Mouse (Mus musculus) liver, embryonic 12.5 days (tissue): ENCODE results near the gene Tssk4. TPM values are rescaled to one million over a fixed set of nuclear protein-coding genes. Genes with fewer than 3 reads are reported as not detected.

Experiments
- ATAC-seq: fragments of 200-750 bp; cut with Nextera tagmentation; 2 replicates; pipeline ENCODE4 v1.8.0; 2017; ENCODE audit warnings: moderate number of reproducible peaks, mild to moderate bottlenecking, moderate library complexity
- H3K27ac ChIP-seq: fragments of 300-500 bp; sonication (generic); 2 replicates; pipeline ENCODE4 v1.5.1; 2016; ENCODE audit warnings: mild to moderate bottlenecking
- H3K27me3 ChIP-seq: fragments of 300-500 bp; sonication (generic); replicated peaks from 2 replicates; pipeline ENCODE4 v1.6.1; 2016; ENCODE audit warnings: mild to moderate bottlenecking, moderate library complexity
- H3K36me3 ChIP-seq: fragments of 300-500 bp; sonication (generic); 2 replicates; pipeline ENCODE4 v1.6.1; 2016; ENCODE audit warnings: mild to moderate bottlenecking, moderate library complexity
- H3K4me1 ChIP-seq: fragments of 300-500 bp; sonication (generic); 2 replicates; pipeline ENCODE4 v1.6.1; 2016
- H3K4me2 ChIP-seq: fragments of 300-500 bp; sonication (generic); 2 replicates; pipeline ENCODE4 v1.6.1; 2016; ENCODE audit warnings: mild to moderate bottlenecking, moderate library complexity
- H3K4me3 ChIP-seq: fragments of 300-500 bp; sonication (generic); 2 replicates; pipeline ENCODE4 v1.5.1; 2016; ENCODE audit warnings: mild to moderate bottlenecking, moderate library complexity
- H3K9ac ChIP-seq: fragments of 300-500 bp; sonication (generic); 2 replicates; pipeline ENCODE4 v1.6.1; 2016; ENCODE audit warnings: mild to moderate bottlenecking, moderate library complexity
- H3K9me3 ChIP-seq: fragments of 300-500 bp; sonication (generic); replicated peaks from 2 replicates; pipeline ENCODE4 v1.6.1; 2016; ENCODE audit warnings: mild to moderate bottlenecking, moderate library complexity
- WGBS: fragments of 180-500 bp; shearing (Covaris S2); methylation state at CpG from one replicate; pipeline ENCODE4 v1.1.7; 2016; ENCODE audit not compliant: insufficient replicate concordance; 5-methylcytosine and 5-hydroxymethylcytosine counted together
- polyA plus RNA-seq: library from polyadenylated mRNA; unstranded; fragments of >200 nt; fragmentation: Nextera tagmentation; extraction: Ambion mirVana; gene quantifications from 2 replicates; pipeline ENCODE4 v1.2.1, GENCODE M21; 2016

The Tssk4 gene
- polyA plus RNA-seq, 1 experiment from 2014 or later, result 0.30 TPM

DNA sequence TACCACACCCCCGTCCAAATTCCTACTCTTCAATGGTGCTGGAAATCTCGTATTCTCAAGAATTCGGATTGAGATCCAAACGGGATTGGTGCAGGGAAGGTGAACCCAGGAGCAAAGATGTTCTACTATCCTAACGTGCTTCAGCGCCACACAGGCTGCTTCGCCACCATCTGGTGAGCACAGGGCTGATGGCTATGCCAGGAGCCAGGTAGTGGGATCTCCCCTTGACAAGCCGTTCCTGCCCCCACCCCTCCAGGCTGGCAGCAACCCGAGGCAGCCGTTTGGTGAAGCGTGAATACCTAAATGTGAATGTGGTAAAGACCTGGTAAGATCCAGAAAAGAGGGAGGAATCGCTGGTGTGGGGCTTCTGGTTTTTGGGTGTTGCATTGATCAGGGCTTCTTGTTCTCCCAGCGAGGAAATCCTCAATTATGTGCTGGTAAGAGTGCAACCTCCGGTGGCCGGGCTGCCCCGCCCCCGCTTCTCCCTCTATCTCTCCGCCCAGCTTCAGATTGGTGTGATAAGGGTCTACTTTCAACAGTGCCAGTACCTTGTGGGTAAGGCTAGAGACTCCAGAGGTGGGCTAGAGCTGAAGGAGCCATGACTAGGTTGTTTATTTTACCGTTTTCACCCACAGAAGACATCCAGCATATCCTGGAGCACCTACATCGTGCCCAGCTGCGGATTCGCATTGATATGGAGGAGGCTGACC lies 31.3 kb upstream of the Tssk4 start:
- H3K9ac ChIP-seq, result peak overlapping the region; percentile 54
- peak overlapping the region; percentile 46 for H3K4me3 ChIP-seq
- no peaks in the 10 kb centered on the region for H3K27me3 ChIP-seq
- peak; percentile 62 for ATAC-seq
- H3K9me3 ChIP-seq, result no peaks in the 10 kb centered on the region
- 19% methylated on average over 22 of the region's 22 CpGs for WGBS
- peak overlapping the region; percentile 58; the same call in 1 of the 2 replicates for H3K27ac ChIP-seq
- H3K4me1 ChIP-seq, result peaks cover 74% of the 10 kb centered on the region
- peak overlapping the region; percentile 80 for H3K4me2 ChIP-seq
- H3K36me3 ChIP-seq, result peaks cover 1% of the 10 kb centered on the region; the same call in 1 of the 2 replicates

DNA sequence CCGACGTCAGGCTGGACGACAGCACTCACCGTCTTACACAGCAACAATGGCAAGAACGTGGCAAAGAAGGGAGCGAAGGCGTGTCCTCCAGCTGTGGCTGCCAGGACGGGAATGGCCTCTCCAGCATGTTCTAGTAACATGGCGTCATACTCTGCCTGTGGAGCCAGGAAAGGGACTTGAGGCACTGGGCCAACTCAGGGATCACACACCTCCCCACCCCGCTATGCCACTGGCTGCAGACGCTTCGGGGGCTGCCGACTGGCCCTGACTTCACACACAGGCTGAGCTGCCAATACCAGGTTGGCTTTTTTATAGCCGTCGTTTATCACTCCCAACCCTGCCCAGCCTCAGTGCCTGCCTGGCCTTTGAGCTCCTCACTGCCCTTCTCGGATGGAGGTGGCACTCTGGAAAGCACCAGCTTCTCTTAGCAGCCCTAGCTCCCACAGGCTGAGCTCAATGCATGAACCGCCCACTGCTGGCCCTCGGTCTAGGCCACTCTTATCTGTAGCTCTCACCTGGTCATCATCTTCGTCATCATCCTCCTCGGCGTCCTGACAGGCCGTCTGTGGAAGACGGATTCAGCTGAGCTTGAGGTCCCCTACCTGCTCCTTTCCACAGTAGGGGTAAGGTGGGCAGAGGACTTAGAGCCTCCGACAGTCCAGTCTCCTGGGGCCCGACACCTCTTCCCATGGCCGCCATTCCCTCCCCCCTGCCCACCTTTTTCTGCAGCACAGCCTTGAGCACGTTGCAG lies 21.7 kb upstream of the Tssk4 start:
- no peak overlapping the region for H3K27ac ChIP-seq
- no peaks in the 10 kb centered on the region for H3K9me3 ChIP-seq
- H3K4me3 ChIP-seq, result no peak overlapping the region
- peaks cover 25% of the 10 kb centered on the region for H3K4me1 ChIP-seq
- H3K9ac ChIP-seq, result no peak overlapping the region
- no peaks in the 10 kb centered on the region for H3K27me3 ChIP-seq
- peak; percentile 40; the same call in 1 of the 2 replicates for ATAC-seq
- peaks cover 97% of the 10 kb centered on the region for H3K36me3 ChIP-seq
- 78% methylated on average over 27 of the region's 27 CpGs for WGBS
- no peak overlapping the region for H3K4me2 ChIP-seq

DNA sequence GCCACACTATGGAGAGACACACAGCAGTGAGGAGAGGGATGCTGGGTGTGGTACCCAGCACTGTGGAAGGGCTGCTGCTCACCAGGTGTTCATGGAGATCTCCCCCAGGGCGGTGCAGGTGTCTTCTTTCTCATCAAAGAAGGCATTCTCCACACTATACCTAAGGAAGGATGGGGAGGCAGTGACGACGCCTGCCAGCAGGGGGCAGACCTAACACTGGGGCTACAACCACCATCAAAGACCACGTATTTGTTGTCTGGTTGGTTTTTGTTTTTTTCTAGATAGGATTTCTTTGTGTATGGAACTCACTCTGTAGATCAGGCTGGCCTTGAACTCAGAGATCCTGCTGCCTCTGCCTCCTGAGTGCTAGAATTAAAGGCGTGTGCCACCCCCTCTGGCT lies 20.7 kb upstream of the Tssk4 start:
- H3K4me1 ChIP-seq, result peaks cover 30% of the 10 kb centered on the region
- no peak overlapping the region for H3K9ac ChIP-seq
- no peaks in the 10 kb centered on the region for H3K27me3 ChIP-seq
- H3K36me3 ChIP-seq, result peaks cover 100% of the 10 kb centered on the region
- no peak overlapping the region for H3K27ac ChIP-seq
- no peak for ATAC-seq
- H3K9me3 ChIP-seq, result no peaks in the 10 kb centered on the region
- no peak overlapping the region for H3K4me3 ChIP-seq
- H3K4me2 ChIP-seq, result no peak overlapping the region
- WGBS, result 39% methylated on average over 5 of the region's 5 CpGs

DNA sequence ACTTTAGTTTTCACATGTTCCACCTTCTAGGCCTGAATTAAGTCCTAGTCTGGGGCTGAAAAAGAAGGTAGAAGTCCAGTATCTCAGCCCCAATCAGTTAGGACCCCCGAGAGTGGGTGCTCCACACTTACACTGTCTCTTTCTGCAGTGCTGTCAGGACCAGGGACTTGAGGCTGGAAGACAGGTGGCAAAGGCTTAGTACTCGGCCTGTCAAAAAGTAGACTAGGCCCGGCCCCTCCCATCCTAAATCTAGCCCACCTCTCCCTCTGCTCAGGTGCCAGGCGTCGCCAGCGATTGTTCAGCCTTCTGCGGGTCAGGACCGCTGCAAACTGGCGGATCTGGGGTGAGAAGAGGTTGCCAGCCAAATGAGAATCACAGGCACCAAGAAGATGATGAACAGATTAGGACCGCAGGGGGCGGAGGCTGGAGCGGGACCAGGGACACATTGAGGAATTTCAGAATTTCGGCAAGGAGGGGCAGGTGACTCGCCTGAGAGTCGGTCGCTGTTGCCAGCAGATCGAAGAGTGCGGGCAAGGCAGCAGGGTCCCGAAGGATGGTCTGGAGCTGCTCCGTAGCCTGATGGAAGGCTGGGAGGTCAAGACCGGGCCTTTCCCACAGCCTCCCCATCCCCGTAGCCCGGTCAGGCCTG lies 15.0 kb upstream of the Tssk4 start:
- H3K4me1 ChIP-seq, result peaks cover 30% of the 10 kb centered on the region
- H3K9ac ChIP-seq, result peak overlapping the region; percentile 67
- peak overlapping the region; percentile 97 for H3K4me2 ChIP-seq
- peaks cover 86% of the 10 kb centered on the region for H3K36me3 ChIP-seq
- H3K27ac ChIP-seq, result peak overlapping the region; percentile 66; the same call in 1 of the 2 replicates
- 3% methylated on average over 23 of the region's 23 CpGs for WGBS
- ATAC-seq, result peak; percentile 27; the same call in 1 of the 2 replicates
- peak overlapping the region; percentile 69 for H3K4me3 ChIP-seq
- no peaks in the 10 kb centered on the region for H3K27me3 ChIP-seq
- H3K9me3 ChIP-seq, result no peaks in the 10 kb centered on the region

DNA sequence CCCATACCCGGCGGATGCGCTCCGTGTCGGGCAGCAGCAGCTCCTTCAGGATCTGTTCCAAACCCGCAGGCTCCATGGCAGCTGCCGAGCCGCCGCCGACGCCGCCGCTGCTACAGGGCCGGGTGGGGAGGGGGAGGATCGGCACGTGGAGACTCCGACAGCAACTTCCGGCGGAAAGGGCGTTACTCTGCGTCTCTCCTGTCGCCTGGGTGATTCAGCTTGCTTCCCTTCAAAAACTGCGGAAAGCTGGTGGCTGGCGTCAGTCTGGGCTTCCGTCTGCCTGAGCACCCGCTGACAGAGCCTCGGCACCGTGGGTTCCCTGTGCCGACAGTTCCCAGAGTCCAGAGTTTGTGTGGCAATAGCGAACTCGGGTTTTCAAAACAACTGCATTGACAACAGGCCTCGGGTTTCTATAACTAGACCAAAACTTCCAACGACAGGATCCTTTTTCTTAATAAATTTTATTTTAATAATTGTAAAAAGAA lies 14.4 kb upstream of the Tssk4 start, which contains the start of gene Ipo4:
Ipo4 (minus strand) TSS at position 435 of the 485 bp plus-strand sequence.
- Histone ChIP-seq H3K4me3 (peak within 1 kb of the TSS; percentile 69), H3K4me1 (peaks cover 27% of the 10 kb centered on the region), H3K9me3 (no peaks in the 10 kb centered on the region), H3K9ac (peak within 1 kb of the TSS; percentile 67), H3K36me3 (peaks cover 86% of the 10 kb centered on the region), H3K4me2 (peak within 1 kb of the TSS; percentile 97), H3K27ac (peak within 1 kb of the TSS; percentile 66), H3K27me3 (no peaks in the 10 kb centered on the region)
- peak; percentile 81 for ATAC-seq
- WGBS, result 1% methylated on average over 33 of the region's 33 CpGs

DNA sequence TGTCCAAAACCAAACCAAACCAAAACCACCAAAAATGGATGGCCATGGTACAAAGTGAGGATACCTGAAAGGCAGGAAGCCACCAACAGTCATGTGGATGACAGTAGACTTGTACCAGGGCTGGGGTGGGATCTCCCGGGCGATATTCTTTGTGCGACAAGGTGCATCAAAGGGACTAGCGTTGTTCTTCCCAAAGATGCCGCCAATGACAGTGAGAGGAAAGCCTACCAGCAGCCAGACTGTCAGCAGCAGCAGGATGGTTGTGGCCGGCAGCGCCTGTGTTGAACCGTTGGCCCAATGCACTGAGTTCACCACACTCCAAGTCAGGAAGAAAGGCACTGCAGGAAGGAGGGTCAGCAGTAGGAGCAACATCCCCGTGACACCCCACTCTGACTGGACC lies 12.2 kb upstream of the Tssk4 start, which contains the start of gene Gm49378:
Gm49378 (minus strand) TSS at position 101 of the 400 bp plus-strand sequence.
- Histone ChIP-seq H3K4me1 (peaks cover 43% of the 10 kb centered on the region), H3K9me3 (no peaks in the 10 kb centered on the region), H3K4me3 (no peak within 1 kb of the TSS), H3K27me3 (no peaks in the 10 kb centered on the region), H3K9ac (no peak within 1 kb of the TSS), H3K36me3 (peaks cover 77% of the 10 kb centered on the region), H3K27ac (no peak within 1 kb of the TSS), H3K4me2 (no peak within 1 kb of the TSS)
- no peak for ATAC-seq
- WGBS, result 89% methylated on average over 9 of the region's 9 CpGs

- H3K4me1 ChIP-seq, result peaks cover 40% of the 10 kb centered on the region
- H3K27me3 ChIP-seq, result no peaks in the 10 kb centered on the region
- 96% methylated on average over 14 of the region's 14 CpGs for WGBS
- peaks cover 61% of the 10 kb centered on the region for H3K36me3 ChIP-seq
- peak overlapping the region; percentile 6; the same call in 1 of the 2 replicates for H3K4me2 ChIP-seq
- no peaks in the 10 kb centered on the region for H3K9me3 ChIP-seq
- no peak overlapping the region for H3K27ac ChIP-seq
- H3K9ac ChIP-seq, result no peak overlapping the region
- ATAC-seq, result no peak
- no peak overlapping the region for H3K4me3 ChIP-seq
Measured at GRCm38 (mm10) chr14:55640816-55641215, 9.2 kb upstream of the Tssk4 start.

DNA sequence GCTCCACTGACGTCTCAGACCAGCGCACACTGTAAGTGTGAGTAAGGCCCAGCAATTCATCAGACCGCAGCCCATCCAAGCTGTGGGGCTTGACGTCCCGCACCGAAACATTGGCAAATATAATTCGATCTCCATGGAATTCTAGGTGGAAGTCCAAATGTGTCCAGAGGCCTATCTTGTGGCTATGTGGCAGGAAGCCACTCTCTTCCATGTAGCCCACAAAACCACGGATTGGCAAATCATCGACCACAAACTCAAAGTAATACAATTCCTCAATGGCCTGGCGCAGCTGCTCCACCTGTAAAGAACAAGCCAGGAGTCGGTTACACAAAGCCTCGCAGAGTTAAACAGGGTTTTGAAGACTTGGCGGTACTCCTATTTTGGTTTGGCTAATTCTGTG lies 8.7 kb upstream of the Tssk4 start:
- H3K9me3 ChIP-seq, result no peaks in the 10 kb centered on the region
- peaks cover 62% of the 10 kb centered on the region for H3K36me3 ChIP-seq
- peaks cover 40% of the 10 kb centered on the region for H3K4me1 ChIP-seq
- no peak overlapping the region for H3K4me3 ChIP-seq
- H3K27me3 ChIP-seq, result no peaks in the 10 kb centered on the region
- H3K4me2 ChIP-seq, result peak overlapping the region; percentile 6
- H3K27ac ChIP-seq, result no peak overlapping the region
- ATAC-seq, result no peak
- WGBS, result 90% methylated on average over 13 of the region's 13 CpGs
- no peak overlapping the region for H3K9ac ChIP-seq

DNA sequence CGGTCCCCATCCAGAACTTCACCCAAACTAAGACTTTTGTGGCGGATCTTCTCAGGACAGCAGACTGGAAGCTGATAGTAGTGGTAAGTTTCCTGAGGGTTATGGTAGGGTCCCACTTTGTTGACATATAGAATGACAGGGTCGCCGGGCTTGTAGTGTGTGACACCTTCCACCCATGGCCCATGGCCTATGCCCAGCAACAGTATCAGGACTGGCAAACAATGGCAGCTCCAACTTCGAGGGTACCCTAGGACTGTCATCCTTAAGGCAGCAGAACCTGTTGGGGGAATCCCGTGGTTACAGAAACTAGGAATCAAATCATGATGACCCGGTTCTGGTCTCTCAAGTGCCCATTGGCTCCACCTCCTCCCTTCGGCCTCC lies 7.3 kb upstream of the Tssk4 start:
- Histone ChIP-seq H3K4me2 (peak overlapping the region; percentile 94), H3K36me3 (peaks cover 59% of the 10 kb centered on the region), H3K4me3 (peak overlapping the region; percentile 94), H3K27me3 (no peaks in the 10 kb centered on the region), H3K4me1 (peaks cover 42% of the 10 kb centered on the region), H3K27ac (peak overlapping the region; percentile 91), H3K9ac (peak overlapping the region; percentile 89), H3K9me3 (no peaks in the 10 kb centered on the region)
- 17% methylated on average over 8 of the region's 8 CpGs for WGBS
- peak; percentile 36; the same call in 1 of the 2 replicates for ATAC-seq

DNA sequence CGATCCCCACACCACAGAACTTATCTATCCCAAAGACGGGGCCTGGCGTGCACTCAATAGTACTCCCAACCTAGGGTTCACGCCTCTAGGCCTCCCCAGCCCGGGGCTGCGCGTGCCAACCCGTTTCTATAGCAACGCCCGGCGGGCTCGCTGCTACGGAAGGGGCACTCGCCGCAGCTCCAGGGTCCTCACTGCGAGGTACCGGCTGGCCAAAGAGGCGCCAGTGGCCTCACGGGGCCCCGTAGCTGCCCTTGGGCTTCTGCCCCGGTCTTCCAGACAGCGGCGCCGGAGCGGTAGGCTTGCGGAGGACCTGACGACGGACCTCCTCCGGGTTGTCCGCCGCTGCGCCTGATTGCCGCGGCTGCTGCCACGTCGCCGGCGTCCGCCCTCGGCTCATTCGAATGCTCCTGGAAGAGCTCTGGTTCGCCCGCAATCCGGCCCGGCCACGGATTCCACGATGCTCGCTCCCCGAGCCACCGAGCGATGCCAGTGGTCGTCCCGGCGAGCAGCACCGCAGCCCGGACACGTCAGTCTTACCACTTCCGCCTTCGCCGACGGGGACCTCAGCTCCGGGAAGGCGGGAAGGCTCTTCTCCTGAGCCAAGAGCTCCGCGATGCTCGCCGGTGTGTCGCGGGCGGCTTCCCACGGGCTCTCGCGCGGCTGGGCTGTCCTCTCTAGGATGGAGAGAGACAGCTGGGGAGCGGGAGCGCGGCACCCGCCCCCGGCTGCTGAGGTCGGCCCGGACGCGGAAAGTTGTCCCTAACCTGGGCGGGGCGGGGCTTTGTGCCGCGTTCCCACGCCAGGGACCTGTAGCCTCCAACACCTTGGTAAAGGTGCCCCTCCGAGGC lies 6.7 kb upstream of the Tssk4 start, which contains the start of gene Tm9sf1:
Tm9sf1 (minus strand) TSS at position 747 of the 848 bp plus-strand sequence.
- peak; percentile 87 for ATAC-seq
- H3K27me3 ChIP-seq, result no peaks in the 10 kb centered on the region
- WGBS, result under 1% methylated on average over 89 of the region's 89 CpGs
- H3K9me3 ChIP-seq, result no peaks in the 10 kb centered on the region
- peaks cover 53% of the 10 kb centered on the region for H3K36me3 ChIP-seq
- peak within 1 kb of the TSS; percentile 94 for H3K4me2 ChIP-seq
- H3K9ac ChIP-seq, result peak within 1 kb of the TSS; percentile 89
- peak within 1 kb of the TSS; percentile 91 for H3K27ac ChIP-seq
- H3K4me3 ChIP-seq, result peak within 1 kb of the TSS; percentile 94
- H3K4me1 ChIP-seq, result peaks cover 42% of the 10 kb centered on the region
